Mouse (Mus musculus) adipocyte (in vitro differentiated cells): ENCODE measurements at regions not wholly inside any gene's neighbourhood (a gene's known extent, or its start where the extent isn't known, plus 50 kb on each side); places are given as distances from the start of the nearest gene placed in this dataset.

Source experiments
- DNase-seq: peaks from one replicate; pipeline ENCODE4 v3.0.0-alpha.2; 2016; ENCODE audit warnings: low spot score

- no peak for DNase-seq
Measured at GRCm38 (mm10) chr2:70914372-70914771, 88.8 kb upstream of the Tlk1 start.

GRCm38 (mm10) chr2:70909401-70909800 is 83.9 kb upstream of the Tlk1 start:
- DNase-seq = peak; percentile 22

- no peak for DNase-seq
Measured at GRCm38 (mm10) chr2:70908579-70908978, 83.1 kb upstream of the Tlk1 start.

- no peak for DNase-seq
Measured at GRCm38 (mm10) chr2:70906216-70906615, 80.7 kb upstream of the Tlk1 start.

- DNase-seq = no peak
Measured at GRCm38 (mm10) chr2:70904429-70904828, 78.9 kb upstream of the Tlk1 start.

- DNase-seq = no peak
Measured at GRCm38 (mm10) chr2:70902196-70902595, 76.7 kb upstream of the Tlk1 start.

GRCm38 (mm10) chr2:70901479-70901878 is 76.0 kb upstream of the Tlk1 start:
- no peak for DNase-seq

- no peak for DNase-seq
Measured at GRCm38 (mm10) chr2:70899056-70899455, 73.5 kb upstream of the Tlk1 start.

GRCm38 (mm10) chr2:70898396-70898795 is 72.9 kb upstream of the Tlk1 start:
- DNase-seq = no peak

- no peak for DNase-seq
Measured at GRCm38 (mm10) chr2:70897373-70897772, 71.8 kb upstream of the Tlk1 start.

GRCm38 (mm10) chr2:70889522-70890100 is 64.1 kb upstream of the Tlk1 start:
- DNase-seq = no peak

GRCm38 (mm10) chr2:70888840-70889469 is 63.4 kb upstream of the Tlk1 start:
- no peak for DNase-seq

- DNase-seq = no peak
Measured at GRCm38 (mm10) chr2:70886831-70887230, 61.3 kb upstream of the Tlk1 start.

- DNase-seq = no peak
Measured at GRCm38 (mm10) chr2:70885674-70886073, 60.1 kb upstream of the Tlk1 start.

- no peak for DNase-seq
Measured at GRCm38 (mm10) chr2:70877333-70878080, 52.0 kb upstream of the Tlk1 start.

GRCm38 (mm10) chr2:70876251-70876650 is 50.7 kb upstream of the Tlk1 start:
- DNase-seq = no peak
